Mouse (Mus musculus): ENCODE measurements around the gene Frmpd1. TPM values are rescaled to one million over a fixed set of nuclear protein-coding genes. Genes with fewer than 3 reads are reported as not detected.

Gene Frmpd1
- total RNA-seq, 2 experiments from 2014 or later, result 12.7 to 16.1 TPM

DNA sequence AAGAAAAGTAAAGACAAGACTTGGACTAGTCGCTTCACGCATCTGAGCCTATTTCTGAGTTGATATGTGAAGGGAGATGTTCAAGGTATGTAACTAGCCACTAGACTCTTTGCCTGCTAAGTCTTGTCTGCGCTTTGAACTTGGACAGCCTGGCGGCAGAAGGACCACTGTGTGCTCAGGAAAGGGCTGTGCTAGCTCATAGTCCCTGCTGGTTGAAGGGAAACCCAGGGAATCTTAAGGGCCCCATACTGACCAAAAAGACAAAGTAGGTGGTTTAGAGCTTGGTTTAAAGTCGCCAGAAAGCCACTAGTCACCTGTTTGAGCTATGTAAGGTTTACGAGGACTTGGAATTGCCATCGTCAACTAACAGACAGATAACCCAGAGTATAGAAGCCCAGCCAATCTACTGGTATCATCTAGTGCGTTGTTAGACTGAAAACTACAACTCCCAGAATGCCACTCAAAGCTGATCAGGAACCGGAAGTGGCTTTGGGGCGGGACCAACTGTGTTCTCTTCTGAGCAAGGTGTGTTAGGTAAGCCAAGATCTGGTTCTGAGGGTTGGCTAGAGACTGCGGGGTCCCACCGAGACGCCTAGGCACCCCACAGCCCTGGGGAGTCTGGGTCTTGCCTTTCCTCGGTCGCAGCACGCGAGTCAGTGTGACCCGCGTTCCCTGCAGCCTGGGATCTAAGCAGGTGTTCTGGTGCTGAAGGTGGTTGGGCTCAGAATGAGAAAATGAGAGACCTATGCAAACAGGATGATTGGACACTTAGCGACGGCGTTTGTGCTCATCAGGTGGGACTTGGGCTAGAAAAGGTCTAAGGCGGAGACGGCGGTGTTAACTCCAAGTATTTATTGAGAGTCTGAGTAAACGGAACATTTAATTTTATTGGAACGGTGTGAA lies 112.2 kb downstream of the Frmpd1 start, which contains the start of gene Trmt10b:
TSS of gene Trmt10b (plus strand) at position 466 of the 903 bp plus-strand sequence.
- intact Hi-C loops (cut with DNase I), result no loop called here

DNA sequence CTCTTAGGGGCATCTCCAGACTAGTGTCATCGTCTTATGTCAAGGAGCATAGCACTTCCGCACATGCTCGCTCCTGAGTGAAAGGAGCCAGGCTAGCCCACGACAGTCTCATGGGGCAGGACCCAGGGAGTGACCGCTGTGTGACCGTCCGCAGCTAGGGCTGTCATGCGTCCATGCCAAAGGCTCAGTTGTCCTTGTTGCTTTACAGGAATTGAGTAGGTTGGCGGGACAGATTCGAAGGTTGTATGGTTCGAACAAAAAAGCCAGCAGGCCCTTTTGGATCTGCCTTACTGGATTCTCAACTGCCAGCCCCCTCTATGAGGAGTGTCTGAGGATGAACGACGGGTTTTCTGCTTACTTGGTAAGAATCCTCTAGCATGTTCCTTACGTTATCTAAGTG lies 120.9 kb downstream of the Frmpd1 start:
- DNase-seq (ENCODE audit: low spot score in 2 of 2), result no peak
- intact Hi-C loops (cut with DNase I), result no loop called here

More for the DNA sequence above, 112.2 kb downstream of the Frmpd1 start, which contains the start of gene Trmt10b:
- peak; percentile 73 to 83 for DNase-seq (ENCODE audit: low spot score in 2 of 2)

DNA sequence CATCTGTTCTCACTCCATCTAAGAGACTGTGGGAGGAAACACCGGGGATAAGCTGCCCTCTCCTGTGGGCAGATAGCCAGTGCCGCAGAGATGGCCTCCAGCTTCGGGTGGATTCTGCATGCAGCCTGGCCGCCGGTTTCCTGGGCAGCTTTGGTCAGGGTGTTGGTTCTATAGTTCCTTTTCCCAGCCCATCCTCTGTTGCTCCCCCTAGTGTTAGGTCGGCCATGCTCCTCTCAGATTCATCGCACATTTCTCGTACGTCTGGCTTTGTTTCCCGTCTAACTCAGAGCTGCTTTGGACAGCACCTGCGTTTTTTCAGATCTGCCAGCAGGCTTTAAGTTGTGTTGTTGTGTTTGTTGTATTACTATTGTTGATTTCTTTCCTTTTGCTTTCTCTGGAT lies 123.4 kb downstream of the Frmpd1 start:
- intact Hi-C loops (cut with DNase I), result no loop called here
- peak in 1 of 2 experiments; percentile 18 for DNase-seq (ENCODE audit: low spot score in 2 of 2)

DNA sequence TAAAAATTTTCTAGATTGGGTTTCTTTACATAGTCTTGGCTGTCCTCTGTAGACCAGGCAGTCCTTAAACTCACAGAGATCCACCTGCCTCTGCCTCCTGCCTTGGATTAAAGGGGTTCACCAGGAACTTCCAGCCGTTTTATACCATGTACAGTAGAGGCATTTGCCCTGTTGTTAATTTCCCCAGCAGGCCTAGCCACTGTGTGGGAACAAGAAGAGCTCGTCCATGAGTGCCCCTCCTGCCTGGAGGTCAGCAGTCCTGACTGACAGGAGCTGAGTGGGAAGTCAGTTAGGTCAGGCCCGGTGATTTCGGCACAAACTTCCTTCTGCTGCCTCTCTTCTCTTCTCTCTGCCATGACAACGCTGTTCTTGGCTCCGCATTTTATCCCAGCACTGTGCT lies 123.9 kb downstream of the Frmpd1 start:
- no peak for DNase-seq (ENCODE audit: low spot score in 2 of 2)
- intact Hi-C loops (cut with DNase I), result no loop called here

DNA sequence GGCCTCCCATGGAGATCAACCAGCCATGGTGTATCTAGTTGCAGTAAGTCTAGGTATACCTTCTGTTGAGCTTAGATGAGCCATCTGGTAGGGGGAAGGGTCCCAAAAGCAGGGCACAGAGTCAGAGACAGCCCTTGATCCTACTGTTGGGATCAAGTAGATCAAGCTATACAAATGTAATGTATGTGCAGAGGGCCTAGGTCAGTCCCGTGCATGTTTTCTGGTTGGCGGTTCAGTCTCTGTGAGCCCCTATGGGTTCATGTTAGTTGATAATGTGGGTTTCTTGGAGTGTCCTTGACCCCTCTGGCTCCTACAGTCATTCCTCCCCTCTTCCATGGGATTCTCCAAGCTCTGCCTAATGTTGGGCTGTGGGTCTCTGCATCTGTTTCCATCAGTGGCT lies 126.4 kb downstream of the Frmpd1 start:
- intact Hi-C loops (cut with DNase I), result no loop called here
- DNase-seq (ENCODE audit: low spot score in 2 of 2), result no peak

DNA sequence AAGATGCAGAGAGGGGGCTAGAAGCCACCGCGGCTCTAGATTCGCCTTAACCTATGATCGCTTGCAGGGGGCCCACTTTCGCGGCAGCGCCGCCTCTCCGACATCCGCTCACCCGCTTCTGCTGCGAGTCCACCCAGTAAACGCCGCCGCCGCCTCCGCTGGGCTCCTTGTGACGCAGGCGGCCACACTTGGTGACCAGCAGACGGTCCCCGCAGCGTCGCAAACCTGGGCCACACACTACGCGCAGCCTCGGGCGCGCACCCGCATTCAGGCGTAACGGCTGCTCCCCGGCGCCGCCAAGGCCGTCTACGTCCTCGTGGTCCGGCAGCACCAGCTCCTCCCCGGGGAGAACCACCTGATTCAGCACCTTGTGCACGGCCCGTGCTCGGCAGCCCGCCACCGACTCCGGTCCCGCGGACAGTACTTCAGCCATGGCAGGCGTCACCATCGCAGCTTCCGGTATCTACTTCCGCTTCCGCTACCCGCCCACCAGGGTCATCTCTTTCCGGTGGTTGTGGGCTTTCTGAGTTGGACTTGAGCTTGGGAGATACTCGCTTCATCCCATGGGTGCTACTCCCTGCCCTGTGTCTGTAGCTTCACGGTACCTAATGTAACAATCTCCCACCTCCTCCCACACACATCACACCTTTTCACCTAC lies 135.6 kb downstream of the Frmpd1 start:
- intact Hi-C loops (cut with DNase I), result loop anchor here (2.0 kb wide), 1 partner anchor 23 kb away; the partner anchor contains the start of genes Dcaf10 and Exosc3
- peak; percentile 83 to 88 for DNase-seq (ENCODE audit: low spot score in 2 of 2)

DNA sequence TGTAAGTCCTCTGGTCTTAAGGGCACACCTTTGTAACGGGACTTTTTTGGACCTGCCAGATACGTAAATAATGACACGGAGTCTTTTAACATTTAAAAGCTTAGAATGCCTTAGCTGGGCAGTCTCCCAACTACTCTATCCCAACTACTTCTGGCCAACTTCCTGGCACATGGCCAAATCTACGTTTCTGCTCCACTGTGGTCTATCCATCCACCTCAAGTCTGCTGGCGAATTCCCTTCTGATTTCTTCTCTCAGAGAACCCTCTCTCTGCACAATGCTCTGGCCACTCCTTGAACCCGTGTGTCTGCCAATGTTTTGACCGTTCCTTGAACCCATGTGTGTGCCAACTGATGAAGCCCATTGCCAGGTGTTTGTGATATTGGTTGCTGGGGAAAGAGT lies 146.5 kb downstream of the Frmpd1 start:
- intact Hi-C loops (cut with DNase I), result no loop called here
- no peak for DNase-seq (ENCODE audit: low spot score in 2 of 2)

DNA sequence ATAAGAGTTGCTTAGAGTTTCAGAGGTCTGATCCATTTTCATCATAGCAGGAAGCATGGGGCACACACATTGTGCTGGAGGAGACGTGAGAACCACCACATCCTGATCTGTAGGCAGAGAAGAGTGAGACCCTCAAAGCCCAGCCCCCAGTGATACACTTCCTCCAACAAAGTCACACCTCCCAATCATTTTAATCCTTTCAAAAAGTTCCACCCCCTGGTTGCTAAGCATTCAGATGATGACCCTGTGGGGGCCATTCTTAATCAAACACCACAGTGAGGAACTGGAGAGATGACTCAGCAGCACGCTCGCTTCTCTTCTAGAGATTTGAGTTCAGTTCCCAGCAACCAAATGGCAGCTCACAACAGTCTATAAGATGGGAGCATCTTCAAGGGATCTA lies 147.8 kb downstream of the Frmpd1 start:
- intact Hi-C loops (cut with DNase I), result no loop called here

More for the DNA sequence above, 147.8 kb downstream of the Frmpd1 start:
- no peak for DNase-seq (ENCODE audit: low spot score in 2 of 2)

Other genes starting within 250 kb of the Frmpd1 start
- gene Grhpr, start 203.5 kb upstream of the Frmpd1 start, total RNA-seq (2021), result 10 to 100 TPM; 13.7 to 17.2 TPM
- 10 to 100 TPM; 10.9 to 12.3 TPM for gene Zbtb5, start 172.5 kb upstream of the Frmpd1 start, total RNA-seq (2021)
- gene Polr1e, start 166.3 kb upstream of the Frmpd1 start, total RNA-seq (2021), result 10 to 100 TPM; 16.1 to 17.5 TPM
- 10 to 100 TPM; 35.5 to 38.4 TPM for gene Fbxo10, start 100.3 kb upstream of the Frmpd1 start, total RNA-seq (2021)
- 10 to 100 TPM; 68.3 to 76.1 TPM for gene Tomm5, start 76.8 kb upstream of the Frmpd1 start, total RNA-seq (2021)
- 10 to 100 TPM; 11.4 to 16.9 TPM for gene Trmt10b, start 112.3 kb downstream of the Frmpd1 start, total RNA-seq (2021)
- gene Dcaf10, start 157.2 kb downstream of the Frmpd1 start, total RNA-seq (2021), result 10 to 100 TPM; 20.9 TPM
- gene Exosc3, start 157.9 kb downstream of the Frmpd1 start, total RNA-seq (2021), result 10 to 100 TPM in 1 of 2 experiments, 1 to 10 TPM in 1; 9.8 to 11.4 TPM
- gene Slc25a51, start 223.9 kb downstream of the Frmpd1 start, total RNA-seq (2021), result 100 to 1,000 TPM; 110 to 111 TPM

Measured in left cerebral cortex, postnatal 14 days (tissue).